Mouse (Mus musculus) cerebellum, postnatal 10 days (tissue): ENCODE measurements around the gene Zfp526.
"Not testable (repeated sequence)": the region's sequence is repeated elsewhere in the genome, so short reads cannot be mapped to it uniquely, and the experiment has no call there.

Experiments
- DNase-seq, 2 experiments: peaks; one replicate each; pipeline ENCODE4 v3.0.0; 2021; ENCODE audit warnings: mixed read lengths in 2 of 2

Gene Zfp526

GRCm38 (mm10) chr7:25243361-25243760, 22.1 kb downstream of the Zfp526 start:
- no peak for DNase-seq

GRCm38 (mm10) chr7:25244562-25245369, 23.5 kb downstream of the Zfp526 start:
- DNase-seq = no peak

- peak; percentile 82 to 87 for DNase-seq
Observed at GRCm38 (mm10) chr7:25246079-25246758, 25.0 kb downstream of the Zfp526 start.

- DNase-seq = peak; percentile 51
Observed at GRCm38 (mm10) chr7:25246759-25247137, 25.5 kb downstream of the Zfp526 start.

GRCm38 (mm10) chr7:25247498-25247897, 26.3 kb downstream of the Zfp526 start:
- no peak for DNase-seq

- DNase-seq = peak; percentile 52 to 67
Observed at GRCm38 (mm10) chr7:25248018-25248647, 26.9 kb downstream of the Zfp526 start.

- peak; percentile 48 to 63 for DNase-seq
Observed at GRCm38 (mm10) chr7:25248846-25249313, 27.7 kb downstream of the Zfp526 start.

GRCm38 (mm10) chr7:25249314-25250140, 28.3 kb downstream of the Zfp526 start:
- DNase-seq = peak; percentile 81 to 84

GRCm38 (mm10) chr7:25250141-25250972, 29.1 kb downstream of the Zfp526 start, which contains the start of gene Erf:
Erf (minus strand) TSS chr7:25250761.
- peak; percentile 95 to 97 for DNase-seq

GRCm38 (mm10) chr7:25251071-25251791, 30.0 kb downstream of the Zfp526 start:
- DNase-seq = peak; percentile 82 to 84

- DNase-seq = peak in 1 of 2 experiments; percentile 38
Observed at GRCm38 (mm10) chr7:25251822-25252221, 30.6 kb downstream of the Zfp526 start.

- no peak for DNase-seq
Observed at GRCm38 (mm10) chr7:25261896-25262295, 40.7 kb downstream of the Zfp526 start.

GRCm38 (mm10) chr7:25263968-25264870, 43.0 kb downstream of the Zfp526 start:
- DNase-seq = no peak

- DNase-seq = not testable (repeated sequence)
Observed at GRCm38 (mm10) chr7:25265743-25266142, 44.5 kb downstream of the Zfp526 start.

- no peak for DNase-seq
Observed at GRCm38 (mm10) chr7:25266180-25266962, 45.1 kb downstream of the Zfp526 start.

GRCm38 (mm10) chr7:25267301-25267750, 46.1 kb downstream of the Zfp526 start, which contains the start of gene Cic:
Cic (plus strand) TSS chr7:25267704.
- peak; percentile 100 for DNase-seq

GRCm38 (mm10) chr7:25267751-25268463, 46.7 kb downstream of the Zfp526 start:
- DNase-seq = peak; percentile 99 to 100

- DNase-seq = no peak
Observed at GRCm38 (mm10) chr7:25268588-25268987, 47.4 kb downstream of the Zfp526 start.
